Mouse (Mus musculus) kidney, adult 2 months (tissue): ENCODE results near the gene Ap1s3.

Source experiments
- CTCF ChIP-seq: fragments of 200-500 bp; conservative IDR thresholded peaks from 2 replicates; pipeline ENCODE4 v1.5.1; 2011; ENCODE audit warnings: low read depth, mild to moderate bottlenecking, control low read depth, low read length, moderate library complexity, mixed read lengths; ENCODE audit not compliant: insufficient read depth, insufficient read length
- POLR2A ChIP-seq: fragments of 200-500 bp; IDR thresholded peaks from one replicate; pipeline ENCODE4 v1.6.1; 2011; ENCODE audit warnings: low read depth, low read length, control low read depth

GRCm38 (mm10) chr1:79619434-79619833, 52.3 kb downstream of the Ap1s3 start:
- TF ChIP-seq POLR2A (no peak), CTCF (no peak)
